Mouse (Mus musculus) neural tube, embryonic 14.5 days (tissue): Measurements from ENCODE around the gene Ccdc71. TPM values are rescaled to one million over a fixed set of nuclear protein-coding genes. Genes with fewer than 3 reads are reported as not detected.

Source experiments
- ATAC-seq: fragments of 200-750 bp; cut with Nextera tagmentation; 2 replicates; pipeline ENCODE4 v1.8.0; 2017; ENCODE audit warnings: low read depth, mild to moderate bottlenecking, moderate TSS enrichment, moderate library complexity
- H3K27ac ChIP-seq: fragments of 300-500 bp; sonication (generic); 2 replicates; pipeline ENCODE4 v1.5.1; 2014; ENCODE audit warnings: low read depth, mild to moderate bottlenecking, control low read depth, low read length, moderate library complexity, mixed read lengths
- H3K27me3 ChIP-seq: fragments of 300-500 bp; sonication (generic); 2 replicates; pipeline ENCODE4 v1.6.1; 2014; ENCODE audit warnings: low read length; ENCODE audit not compliant: control insufficient read depth, insufficient read depth
- H3K36me3 ChIP-seq: fragments of 300-500 bp; sonication (generic); 2 replicates; pipeline ENCODE4 v1.6.1; 2014; ENCODE audit warnings: low read length, mixed read lengths; ENCODE audit not compliant: control insufficient read depth, insufficient read depth
- H3K4me1 ChIP-seq: fragments of 300-500 bp; sonication (generic); 2 replicates; pipeline ENCODE4 v1.6.1; 2014; ENCODE audit warnings: low read length; ENCODE audit not compliant: control insufficient read depth, insufficient read depth
- H3K4me2 ChIP-seq: fragments of 300-500 bp; sonication (generic); 2 replicates; pipeline ENCODE4 v1.6.1; 2014; ENCODE audit warnings: mild to moderate bottlenecking, low read depth, low read length, control low read depth
- H3K4me3 ChIP-seq: fragments of 300-500 bp; sonication (generic); 2 replicates; pipeline ENCODE4 v1.5.1; 2014; ENCODE audit warnings: low read depth, low read length, control low read depth, mixed read lengths
- H3K9ac ChIP-seq: fragments of 300-500 bp; sonication (generic); replicated peaks from 2 replicates; pipeline ENCODE4 v1.6.1; 2014; ENCODE audit warnings: low read depth, mild to moderate bottlenecking, control low read depth, low read length, mixed read lengths
- H3K9me3 ChIP-seq: fragments of 300-500 bp; sonication (generic); 2 replicates; pipeline ENCODE4 v1.6.1; 2016; ENCODE audit warnings: low read length; ENCODE audit not compliant: control insufficient read depth
- WGBS: fragments of 180-500 bp; shearing (Covaris S2); extraction: QIAGEN DNeasy Blood & Tissue Kit; methylation state at CpG from one replicate; pipeline ENCODE4 v1.1.7; 2014; 5-methylcytosine and 5-hydroxymethylcytosine counted together
- polyA plus RNA-seq: library from polyadenylated mRNA; unstranded; fragments of >200 nt; fragmentation: Nextera tagmentation; extraction: Ambion mirVana; gene quantifications from 2 replicates; pipeline ENCODE4 v1.2.1, GENCODE M21; 2014

Gene Ccdc71
- polyA plus RNA-seq, 1 experiment from 2014 or later, result 50.4 TPM

DNA sequence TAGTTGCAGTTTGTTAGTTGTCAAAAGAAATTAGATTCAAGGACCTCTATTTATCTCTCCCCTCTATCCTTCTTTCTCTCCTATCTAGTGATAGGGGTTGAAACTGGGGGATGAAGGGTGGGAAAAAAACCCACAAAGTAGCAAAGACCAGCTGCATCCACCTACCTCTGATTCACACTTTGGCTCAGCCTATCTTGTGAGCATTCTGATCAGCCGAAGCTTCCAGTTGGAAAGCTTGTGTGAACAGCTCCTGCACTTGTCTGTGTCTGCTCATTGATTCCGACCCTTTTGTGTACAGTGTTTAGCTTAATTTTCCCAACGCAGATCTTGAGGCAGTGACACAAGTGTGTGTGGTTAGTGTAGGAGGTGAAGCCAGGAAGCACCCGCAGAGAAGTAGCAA is 6.9 kb upstream of the Ccdc71 start:
- peaks cover 35% of the 10 kb centered on the region for H3K4me1 ChIP-seq
- 87% methylated on average over 4 of the region's 4 CpGs for WGBS
- peak overlapping the region; percentile 75; the same call in 1 of the 2 replicates for H3K27ac ChIP-seq
- ATAC-seq, result no peak
- H3K27me3 ChIP-seq, result no peaks in the 10 kb centered on the region
- no peak overlapping the region; the same call in 1 of the 2 replicates for H3K9ac ChIP-seq
- H3K36me3 ChIP-seq, result no peaks in the 10 kb centered on the region
- H3K9me3 ChIP-seq, result no peaks in the 10 kb centered on the region
- H3K4me2 ChIP-seq, result peak overlapping the region; percentile 74; the same call in 1 of the 2 replicates
- no peak overlapping the region for H3K4me3 ChIP-seq

DNA sequence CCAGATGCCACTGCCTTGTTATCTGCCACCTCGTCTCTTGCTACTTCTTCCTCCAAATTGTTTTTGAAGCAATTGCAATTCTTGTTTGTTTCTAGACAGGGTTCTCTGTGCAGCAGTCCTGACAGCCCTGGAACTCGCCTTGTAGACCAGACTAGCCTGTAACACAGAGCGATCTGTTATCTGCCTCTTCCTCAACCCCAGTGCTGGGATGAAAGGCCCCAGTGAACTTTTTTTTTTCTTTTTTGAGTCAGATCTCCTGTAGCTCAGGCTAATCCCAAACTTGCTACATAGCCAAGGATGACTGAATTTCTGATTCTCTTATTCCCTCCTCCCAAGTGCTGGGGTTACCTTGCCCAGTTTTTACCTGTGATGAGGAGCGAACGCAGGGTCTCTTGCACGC is 5.9 kb upstream of the Ccdc71 start:
- Histone ChIP-seq H3K4me1 (peaks cover 30% of the 10 kb centered on the region), H3K27me3 (no peaks in the 10 kb centered on the region), H3K4me2 (no peak overlapping the region), H3K27ac (no peak overlapping the region), H3K9ac (no peak overlapping the region), H3K36me3 (no peaks in the 10 kb centered on the region), H3K4me3 (no peak overlapping the region), H3K9me3 (no peaks in the 10 kb centered on the region)
- no peak for ATAC-seq
- WGBS, result 87% methylated on average over 6 of the region's 6 CpGs

DNA sequence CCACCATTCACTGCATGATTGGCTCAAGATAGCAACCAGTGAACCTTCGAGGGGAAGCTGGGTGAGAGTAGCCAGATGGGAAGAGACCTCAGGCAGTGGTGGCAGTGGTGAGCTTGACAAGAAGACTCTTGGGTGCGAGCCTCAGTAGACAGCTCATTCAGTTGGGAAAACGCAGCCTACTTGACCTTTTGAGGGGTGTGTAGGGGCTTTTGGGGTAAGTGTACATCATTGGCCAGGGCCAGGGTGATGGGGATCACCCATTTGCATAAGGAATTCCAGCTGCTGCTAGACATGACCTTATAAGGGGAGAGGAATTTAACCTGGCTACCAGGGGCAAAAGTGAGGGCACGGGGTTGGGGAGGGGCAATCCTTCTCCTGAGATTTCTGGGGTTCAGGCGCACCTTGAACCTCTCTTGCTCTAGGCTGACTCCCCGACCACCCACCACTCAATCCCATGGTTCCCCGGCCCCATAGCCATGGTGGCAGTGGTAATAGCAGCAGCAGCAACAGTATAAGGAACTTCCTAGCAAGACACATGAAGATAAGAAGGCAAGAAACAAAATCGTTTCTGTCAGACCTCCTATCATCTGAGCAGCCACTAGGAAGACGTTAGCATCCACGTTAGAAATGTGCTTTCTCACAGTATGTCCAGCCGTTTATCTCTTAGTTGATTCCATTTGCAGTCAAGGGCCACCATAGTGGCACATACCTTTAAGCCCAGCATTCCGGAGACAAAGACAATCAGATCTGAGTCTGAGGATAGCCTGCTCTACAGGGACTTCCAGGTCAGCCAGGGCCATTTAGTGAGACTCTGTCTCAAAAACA is 4.4 kb upstream of the Ccdc71 start:
- Histone ChIP-seq H3K4me2 (no peak overlapping the region), H3K27me3 (no peaks in the 10 kb centered on the region), H3K4me1 (peaks cover 14% of the 10 kb centered on the region), H3K9me3 (no peaks in the 10 kb centered on the region), H3K27ac (no peak overlapping the region), H3K4me3 (no peak overlapping the region), H3K36me3 (no peaks in the 10 kb centered on the region), H3K9ac (no peak overlapping the region)
- ATAC-seq, result no peak
- 83% methylated on average over 12 of the region's 12 CpGs for WGBS

DNA sequence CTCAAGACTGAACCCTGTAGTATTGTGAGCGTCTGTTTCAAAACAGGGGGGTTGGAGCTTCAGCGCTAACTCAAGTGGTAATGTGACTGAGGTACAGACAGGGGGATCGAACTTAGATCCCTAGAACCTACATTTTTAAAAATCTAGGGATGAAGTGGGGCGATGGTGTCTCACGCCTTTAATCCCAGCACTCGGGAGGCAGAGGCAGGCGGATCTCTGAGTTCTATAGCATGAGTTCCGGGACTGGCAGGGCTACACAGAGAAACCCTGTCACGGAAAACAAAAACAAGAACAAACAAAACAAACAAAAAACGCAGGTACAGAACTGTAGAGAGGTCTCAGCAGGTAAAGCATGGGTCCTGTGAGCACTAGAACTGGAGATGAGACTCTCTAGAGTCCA is 3.4 kb upstream of the Ccdc71 start:
- Histone ChIP-seq H3K9ac (no peak overlapping the region), H3K4me3 (no peak overlapping the region), H3K4me1 (peaks cover 16% of the 10 kb centered on the region), H3K36me3 (no peaks in the 10 kb centered on the region), H3K4me2 (no peak overlapping the region), H3K27me3 (no peaks in the 10 kb centered on the region), H3K27ac (no peak overlapping the region), H3K9me3 (no peaks in the 10 kb centered on the region)
- ATAC-seq, result no peak
- whole genome bisulfite sequencing, result 85% methylated on average over 10 of the region's 10 CpGs

DNA sequence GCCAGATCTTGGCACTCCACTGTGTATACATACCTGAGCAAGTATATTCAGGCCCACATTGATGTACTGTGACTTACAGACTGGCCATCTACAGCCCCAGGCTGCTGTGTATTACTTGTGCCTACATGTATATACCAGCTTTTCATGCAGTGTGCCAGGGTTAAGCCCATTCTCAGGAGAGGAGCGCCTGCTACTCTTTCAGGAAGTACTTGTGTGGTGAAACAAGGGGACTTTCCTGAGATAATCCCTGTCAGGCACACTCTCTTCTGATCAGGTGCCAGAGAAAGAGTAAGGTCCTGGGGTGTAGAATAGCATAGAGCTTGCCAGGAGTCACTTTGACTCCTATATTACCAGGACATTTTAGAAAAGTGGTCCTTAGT is 398 bp upstream of the Ccdc71 start:
- Histone ChIP-seq H3K27me3 (no peaks in the 10 kb centered on the region), H3K4me1 (peaks cover 10% of the 10 kb centered on the region), H3K36me3 (peaks cover 10% of the 10 kb centered on the region), H3K4me3 (peak overlapping the region; percentile 69), H3K27ac (peak overlapping the region; percentile 73), H3K9ac (0 out of 2 replicates have a peak overlapping the region, but pooled peaks have one; percentile 72), H3K4me2 (peak overlapping the region; percentile 68), H3K9me3 (no peaks in the 10 kb centered on the region)
- 95% methylated on average over 1 of the region's 1 CpGs for WGBS
- 0 out of 2 replicates have a peak, but pooled peaks have one; percentile 5 for ATAC-seq

DNA sequence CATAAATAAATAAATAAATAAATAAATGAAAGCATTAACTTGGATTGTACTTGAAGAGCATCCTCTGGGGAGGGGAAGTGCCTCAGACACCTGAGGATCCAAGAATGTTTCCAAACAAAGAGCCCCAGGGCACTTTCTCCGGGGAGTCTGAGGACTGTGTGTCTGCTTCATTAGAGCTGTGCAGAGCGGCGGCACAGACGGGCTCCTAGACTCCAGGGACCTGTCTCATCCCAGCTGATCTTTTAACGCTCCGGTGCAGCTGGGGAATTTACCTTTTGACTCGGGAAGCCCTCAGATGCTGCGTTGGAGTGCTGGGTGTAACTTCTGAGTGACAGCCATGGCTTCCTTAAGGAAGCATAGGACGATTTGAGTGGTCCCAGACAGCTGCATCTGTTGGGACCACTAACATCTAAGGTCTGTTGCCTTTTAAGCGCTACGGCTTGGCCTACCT is 879 bp downstream of the Ccdc71 start, which contains the start of gene Klhdc8b:
Gene Klhdc8b, minus strand, starts transcription at position 401 of the 451 bp plus-strand sequence.
- Histone ChIP-seq H3K9ac (peak within 1 kb of the TSS; percentile 72), H3K4me1 (peaks cover 10% of the 10 kb centered on the region), H3K27ac (peak within 1 kb of the TSS; percentile 73), H3K4me2 (peak within 1 kb of the TSS; percentile 68), H3K4me3 (peak within 1 kb of the TSS; percentile 69), H3K36me3 (peaks cover 10% of the 10 kb centered on the region), H3K9me3 (no peaks in the 10 kb centered on the region), H3K27me3 (no peaks in the 10 kb centered on the region)
- 28% methylated on average over 11 of the region's 11 CpGs for WGBS
- peak; percentile 32; the same call in 1 of the 2 replicates for ATAC-seq

DNA sequence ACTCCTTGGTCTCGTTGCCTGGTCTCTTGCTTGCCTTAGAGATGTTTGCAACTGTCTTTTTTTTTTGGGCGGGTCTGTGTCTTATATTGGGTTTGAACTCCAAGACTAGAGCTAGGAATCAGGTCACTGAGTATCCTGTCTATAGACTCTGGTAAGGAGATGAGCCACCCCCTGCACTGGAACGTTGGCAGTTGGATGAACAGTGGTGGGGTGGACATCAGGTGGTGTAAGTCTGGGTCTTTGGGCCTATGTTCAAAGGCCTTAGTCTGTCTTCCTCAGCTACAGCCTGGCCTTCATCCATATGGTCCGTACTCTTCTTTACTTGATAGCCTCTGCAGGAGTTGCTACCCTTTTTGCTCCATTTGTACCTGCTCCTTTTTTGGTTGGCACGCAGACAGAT is 1.3 kb downstream of the Ccdc71 start:
- no peaks in the 10 kb centered on the region for H3K27me3 ChIP-seq
- ATAC-seq, result no peak
- peak overlapping the region; percentile 68 for H3K4me2 ChIP-seq
- H3K36me3 ChIP-seq, result peaks cover 10% of the 10 kb centered on the region
- H3K27ac ChIP-seq, result no peak overlapping the region
- peaks cover 10% of the 10 kb centered on the region for H3K4me1 ChIP-seq
- 94% methylated on average over 5 of the region's 5 CpGs for WGBS
- H3K9ac ChIP-seq, result peak overlapping the region; percentile 72
- no peaks in the 10 kb centered on the region for H3K9me3 ChIP-seq
- peak overlapping the region; percentile 69 for H3K4me3 ChIP-seq

DNA sequence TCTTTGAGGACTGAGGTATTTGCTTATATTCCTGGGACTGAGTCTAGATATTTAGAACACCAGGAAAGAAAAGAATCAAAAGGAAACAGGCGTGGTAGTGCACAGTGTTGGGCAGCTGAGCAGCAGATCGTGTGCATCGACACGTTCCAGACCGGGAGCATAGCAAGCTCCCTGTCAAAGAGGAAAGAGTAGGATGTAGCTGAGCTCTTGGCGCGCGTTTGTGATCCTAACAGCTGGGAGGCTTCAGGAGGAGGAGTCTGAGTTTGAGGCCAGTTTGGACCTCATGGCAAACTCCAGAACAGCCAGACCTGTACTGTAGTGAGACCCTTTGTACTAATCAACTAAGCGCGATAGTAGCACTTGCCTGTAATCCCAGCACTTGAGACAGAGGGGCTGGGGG is 1.9 kb downstream of the Ccdc71 start:
- WGBS, result 96% methylated on average over 10 of the region's 10 CpGs
- no peaks in the 10 kb centered on the region for H3K9me3 ChIP-seq
- peaks cover 10% of the 10 kb centered on the region for H3K4me1 ChIP-seq
- H3K4me3 ChIP-seq, result no peak overlapping the region
- H3K4me2 ChIP-seq, result no peak overlapping the region
- H3K27me3 ChIP-seq, result no peaks in the 10 kb centered on the region
- H3K36me3 ChIP-seq, result peaks cover 10% of the 10 kb centered on the region
- no peak overlapping the region for H3K9ac ChIP-seq
- H3K27ac ChIP-seq, result no peak overlapping the region
- ATAC-seq, result no peak

DNA sequence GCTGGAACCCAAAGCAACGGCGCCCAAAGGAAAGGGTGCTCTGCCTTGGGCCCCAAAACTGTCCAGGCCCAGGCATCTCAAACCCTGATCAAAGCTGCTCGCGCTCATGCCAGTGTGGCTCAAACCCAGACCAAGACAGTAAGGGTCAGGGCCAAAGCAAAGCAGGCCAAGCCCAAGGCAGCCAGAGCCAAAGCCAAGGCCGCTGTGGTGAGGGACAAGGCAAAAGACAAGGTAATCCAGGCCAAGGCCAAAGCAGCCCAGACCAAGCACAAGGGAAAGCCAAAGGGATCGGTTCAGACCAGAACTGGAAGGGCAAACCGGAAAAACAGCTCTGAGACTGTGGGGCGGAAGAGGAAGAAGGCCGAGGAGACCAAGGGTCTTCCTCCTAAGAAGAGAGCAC is 3.4 kb downstream of the Ccdc71 start:
- no peak overlapping the region for H3K27ac ChIP-seq
- no peak overlapping the region for H3K4me3 ChIP-seq
- peaks cover 10% of the 10 kb centered on the region for H3K4me1 ChIP-seq
- no peak for ATAC-seq
- no peak overlapping the region for H3K4me2 ChIP-seq
- no peaks in the 10 kb centered on the region for H3K27me3 ChIP-seq
- H3K36me3 ChIP-seq, result peaks cover 10% of the 10 kb centered on the region
- H3K9ac ChIP-seq, result no peak overlapping the region
- H3K9me3 ChIP-seq, result no peaks in the 10 kb centered on the region
- 97% methylated on average over 9 of the region's 9 CpGs for WGBS
